Mouse (Mus musculus) B cell, adult 2 months (primary cell): ENCODE data around the gene Sntb2.
A peak's percentile ranks its signal among the peaks of the same experiment; 100 is the strongest.

Experiments used
- DNase-seq, 2 experiments: peaks; one replicate each; pipeline ENCODE4 v3.0.0; 2022

The Sntb2 gene

GRCm38 (mm10) chr8:107045478-107045877 is 109.9 kb downstream of the Sntb2 start:
- DNase-seq: no peak

GRCm38 (mm10) chr8:107046976-107047375 is 111.4 kb downstream of the Sntb2 start:
- no peak for DNase-seq

- peak; percentile 71 to 75 for DNase-seq
Observed at GRCm38 (mm10) chr8:107048061-107048941, 112.8 kb downstream of the Sntb2 start, which contains the start of gene Pdf. Gene Pdf, minus strand, starts transcription at chr8:107048614.

- no peak for DNase-seq
Observed at GRCm38 (mm10) chr8:107049480-107049879, 113.9 kb downstream of the Sntb2 start.

GRCm38 (mm10) chr8:107052046-107052445 is 116.5 kb downstream of the Sntb2 start:
- DNase-seq: no peak

GRCm38 (mm10) chr8:107056076-107056972 is 120.8 kb downstream of the Sntb2 start, which contains the start of the genes Cog8 and Nip7:
Gene Cog8, minus strand, starts transcription at chr8:107056689.
Gene Nip7, plus strand, starts transcription at chr8:107056877.
- DNase-seq: peak; percentile 94

GRCm38 (mm10) chr8:107056973-107057369 is 121.4 kb downstream of the Sntb2 start:
- DNase-seq: no peak

- DNase-seq: peak; percentile 12 to 20
Observed at GRCm38 (mm10) chr8:107062613-107063012, 127.1 kb downstream of the Sntb2 start.

GRCm38 (mm10) chr8:107065511-107066496 is 130.3 kb downstream of the Sntb2 start, which contains the start of gene Tmed6:
Gene Tmed6, minus strand, starts transcription at chr8:107065644.
- DNase-seq: peak; percentile 67
